Mouse (Mus musculus): Measurements from ENCODE around the gene Mad2l2. TPM values are rescaled to one million over a fixed set of nuclear protein-coding genes. Genes with fewer than 3 reads are reported as not detected.

Gene Mad2l2
- polyA plus RNA-seq, 1 experiment: 36.0 TPM

GRCm38 (mm10) chr4:148121982-148122693 lies 8.0 kb upstream of the Mad2l2 start:
- DNase-seq: no peak
- TF ChIP-seq POLR2A (IDR thresholded peaks at IDR 0.05; ENCODE audit: borderline replicate concordance, insufficient read depth, low read length) (no peak), CTCF (IDR thresholded peaks at IDR 0.05; ENCODE audit: borderline replicate concordance, insufficient read depth, low read depth, low read length) (no peak)
- Histone ChIP-seq H3K4me3 (replicated peaks; ENCODE audit: insufficient read depth, low read depth, low read length) (no peak overlapping the region), H3K27ac (ENCODE audit: insufficient read depth, low read length) (no peak overlapping the region), H3K4me1 (ENCODE audit: control insufficient read depth, insufficient read depth, low read length) (peaks cover 12% of the 10 kb centered on the region), H3K27me3 (ENCODE audit: control insufficient read depth, insufficient read depth, low read length) (no peaks in the 10 kb centered on the region)
- WGBS: 22% methylated on average over 6 of the region's 6 CpGs

GRCm38 (mm10) chr4:148122694-148123066 lies 7.5 kb upstream of the Mad2l2 start:
- Histone ChIP-seq H3K27me3 (ENCODE audit: control insufficient read depth, insufficient read depth, low read length) (no peaks in the 10 kb centered on the region), H3K27ac (ENCODE audit: insufficient read depth, low read length) (no peak overlapping the region), H3K4me3 (replicated peaks; ENCODE audit: insufficient read depth, low read depth, low read length) (no peak overlapping the region), H3K4me1 (ENCODE audit: control insufficient read depth, insufficient read depth, low read length) (peaks cover 12% of the 10 kb centered on the region)
- no peak for TF ChIP-seq CTCF (IDR thresholded peaks at IDR 0.05; ENCODE audit: borderline replicate concordance, insufficient read depth, low read depth, low read length)
- TF ChIP-seq POLR2A (IDR thresholded peaks at IDR 0.05; ENCODE audit: borderline replicate concordance, insufficient read depth, low read length): no peak
- WGBS: 92% methylated on average over 3 of the region's 3 CpGs
- no peak for DNase-seq

DNA sequence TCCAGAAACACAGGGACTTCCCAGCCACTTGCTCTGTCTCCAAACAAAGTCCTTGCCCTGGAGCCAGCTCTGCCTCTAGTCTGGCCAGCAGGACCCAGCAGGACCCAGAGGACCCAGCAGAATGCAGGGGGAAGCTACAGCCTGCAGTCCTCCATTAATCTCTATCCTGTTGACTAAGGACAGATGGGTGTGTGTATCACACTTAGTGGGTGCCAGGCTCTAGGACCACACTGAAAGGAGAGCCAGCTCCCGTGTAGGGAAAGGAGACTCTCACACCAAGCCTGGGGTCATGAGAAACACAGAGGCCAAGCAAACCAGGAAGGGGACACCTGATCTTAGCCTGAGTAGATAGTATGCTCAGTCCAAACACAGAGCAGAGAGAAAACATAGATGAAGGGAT lies 1.9 kb upstream of the Mad2l2 start:
- no peak overlapping the region for H3K27ac ChIP-seq (ENCODE audit: insufficient read depth, low read length)
- H3K27me3 ChIP-seq (ENCODE audit: control insufficient read depth, insufficient read depth, low read length): no peaks in the 10 kb centered on the region
- WGBS: 41% methylated on average over 1 of the region's 1 CpGs
- no peak for DNase-seq
- H3K4me1 ChIP-seq (ENCODE audit: control insufficient read depth, insufficient read depth, low read length): no peaks in the 10 kb centered on the region; the same call in 1 of the 2 replicates
- no peak overlapping the region for H3K4me3 ChIP-seq (replicated peaks; ENCODE audit: insufficient read depth, low read depth, low read length)
- TF ChIP-seq POLR2A (IDR thresholded peaks at IDR 0.05; ENCODE audit: borderline replicate concordance, insufficient read depth, low read length): no peak
- no peak for TF ChIP-seq CTCF (IDR thresholded peaks at IDR 0.05; ENCODE audit: borderline replicate concordance, insufficient read depth, low read depth, low read length)

DNA sequence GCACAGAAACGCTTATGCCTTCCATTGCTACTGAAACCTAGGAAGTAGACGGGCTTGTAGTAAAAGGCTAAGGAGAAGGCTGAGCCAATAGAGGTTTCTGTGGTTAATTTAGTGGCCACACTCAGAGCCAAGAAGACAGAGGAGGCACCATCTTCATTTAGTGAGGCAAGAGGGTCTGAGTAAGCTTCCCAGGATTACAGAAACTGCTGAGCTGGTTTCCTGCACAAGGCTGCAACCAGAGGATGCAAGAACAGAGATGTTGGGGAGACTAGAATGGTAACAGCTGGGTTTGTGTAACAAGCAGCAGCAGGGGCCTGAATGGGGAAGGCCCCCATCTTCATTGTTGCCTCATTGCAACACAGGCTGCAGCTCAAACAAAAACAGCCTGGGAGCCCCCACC lies 1.5 kb upstream of the Mad2l2 start:
- WGBS: 71% methylated on average over 2 of the region's 2 CpGs
- no peaks in the 10 kb centered on the region for H3K27me3 ChIP-seq (ENCODE audit: control insufficient read depth, insufficient read depth, low read length)
- H3K4me1 ChIP-seq (ENCODE audit: control insufficient read depth, insufficient read depth, low read length): no peaks in the 10 kb centered on the region; the same call in 1 of the 2 replicates
- no peak for TF ChIP-seq CTCF (IDR thresholded peaks at IDR 0.05; ENCODE audit: borderline replicate concordance, insufficient read depth, low read depth, low read length)
- TF ChIP-seq POLR2A (IDR thresholded peaks at IDR 0.05; ENCODE audit: borderline replicate concordance, insufficient read depth, low read length): no peak
- H3K4me3 ChIP-seq (replicated peaks; ENCODE audit: insufficient read depth, low read depth, low read length): no peak overlapping the region
- H3K27ac ChIP-seq (ENCODE audit: insufficient read depth, low read length): no peak overlapping the region
- DNase-seq: no peak

- H3K27me3 ChIP-seq (ENCODE audit: control insufficient read depth, insufficient read depth, low read length): no peaks in the 10 kb centered on the region
- peak within 1 kb of the TSS; percentile 29 for H3K4me3 ChIP-seq (replicated peaks; ENCODE audit: insufficient read depth, low read depth, low read length)
- no peak for TF ChIP-seq POLR2A (IDR thresholded peaks at IDR 0.05; ENCODE audit: borderline replicate concordance, insufficient read depth, low read length)
- TF ChIP-seq CTCF (IDR thresholded peaks at IDR 0.05; ENCODE audit: borderline replicate concordance, insufficient read depth, low read depth, low read length): no peak
- no peaks in the 10 kb centered on the region; the same call in 1 of the 2 replicates for H3K4me1 ChIP-seq (ENCODE audit: control insufficient read depth, insufficient read depth, low read length)
- under 1% methylated on average over 62 of the region's 87 CpGs for WGBS
- no peak within 1 kb of the TSS for H3K27ac ChIP-seq (ENCODE audit: insufficient read depth, low read length)
- peak in 1 of 2 experiments; percentile 29 for DNase-seq
These were observed 603 bp downstream of the Mad2l2 start, which contains the start of gene Draxin for GRCm38 (mm10) chr4:148130561-148131413. Gene Draxin (minus strand): TSS chr4:148130698.

DNA sequence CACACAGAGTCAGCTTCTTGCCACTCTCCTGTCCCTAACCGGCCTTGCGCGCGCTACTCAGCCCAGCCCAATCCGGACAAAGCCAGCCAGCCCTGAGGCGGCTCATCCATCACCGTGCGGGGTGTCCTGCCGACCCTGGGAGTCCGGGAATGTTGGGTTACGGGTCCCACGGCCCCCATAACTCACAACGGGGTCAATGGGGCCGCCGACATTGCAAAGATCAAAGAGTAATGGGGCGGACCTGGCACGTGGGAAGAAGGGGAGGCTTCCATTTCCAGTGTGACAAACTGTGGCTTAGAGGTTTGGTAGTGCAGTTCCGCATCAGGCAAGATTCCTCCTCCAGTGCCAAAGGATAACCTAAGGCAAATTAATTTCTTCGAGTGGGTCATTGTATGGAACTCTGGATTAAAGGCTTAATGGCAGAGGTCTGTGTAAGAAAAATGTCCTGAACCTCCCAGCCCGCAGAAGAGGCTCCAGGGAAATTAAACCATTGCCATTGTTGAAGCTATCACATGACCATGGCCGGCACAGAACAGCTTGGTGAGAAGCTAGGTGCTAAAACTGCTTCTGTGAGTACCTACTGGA lies 1.4 kb downstream of the Mad2l2 start:
- no peaks in the 10 kb centered on the region for H3K27me3 ChIP-seq (ENCODE audit: control insufficient read depth, insufficient read depth, low read length)
- TF ChIP-seq POLR2A (IDR thresholded peaks at IDR 0.05; ENCODE audit: borderline replicate concordance, insufficient read depth, low read length) (no peak), CTCF (IDR thresholded peaks at IDR 0.05; ENCODE audit: borderline replicate concordance, insufficient read depth, low read depth, low read length) (no peak)
- no peaks in the 10 kb centered on the region; the same call in 1 of the 2 replicates for H3K4me1 ChIP-seq (ENCODE audit: control insufficient read depth, insufficient read depth, low read length)
- no peak overlapping the region for H3K27ac ChIP-seq (ENCODE audit: insufficient read depth, low read length)
- WGBS: 7% methylated on average over 21 of the region's 21 CpGs
- DNase-seq: no peak
- H3K4me3 ChIP-seq (replicated peaks; ENCODE audit: insufficient read depth, low read depth, low read length): no peak overlapping the region

GRCm38 (mm10) chr4:148134988-148135387 lies 4.8 kb downstream of the Mad2l2 start:
- no peaks in the 10 kb centered on the region; the same call in 1 of the 2 replicates for H3K4me1 ChIP-seq (ENCODE audit: control insufficient read depth, insufficient read depth, low read length)
- H3K4me3 ChIP-seq (replicated peaks; ENCODE audit: insufficient read depth, low read depth, low read length): no peak overlapping the region
- DNase-seq: no peak
- H3K27ac ChIP-seq (ENCODE audit: insufficient read depth, low read length): no peak overlapping the region
- H3K27me3 ChIP-seq (ENCODE audit: control insufficient read depth, insufficient read depth, low read length): no peaks in the 10 kb centered on the region
- TF ChIP-seq CTCF (IDR thresholded peaks at IDR 0.05; ENCODE audit: borderline replicate concordance, insufficient read depth, low read depth, low read length) (no peak), POLR2A (IDR thresholded peaks at IDR 0.05; ENCODE audit: borderline replicate concordance, insufficient read depth, low read length) (no peak)
- 73% methylated on average over 8 of the region's 8 CpGs for WGBS

Measured in cerebellum, adult 2 months (tissue).